Mouse (Mus musculus): ENCODE measurements at regions not wholly inside any gene's neighbourhood (a gene's known extent, or its start where the extent isn't known, plus 50 kb on each side); places are given as distances from the start of the nearest gene placed in this dataset. TPM values are rescaled to one million over a fixed set of nuclear protein-coding genes. Genes with fewer than 3 reads are reported as not detected.

DNA sequence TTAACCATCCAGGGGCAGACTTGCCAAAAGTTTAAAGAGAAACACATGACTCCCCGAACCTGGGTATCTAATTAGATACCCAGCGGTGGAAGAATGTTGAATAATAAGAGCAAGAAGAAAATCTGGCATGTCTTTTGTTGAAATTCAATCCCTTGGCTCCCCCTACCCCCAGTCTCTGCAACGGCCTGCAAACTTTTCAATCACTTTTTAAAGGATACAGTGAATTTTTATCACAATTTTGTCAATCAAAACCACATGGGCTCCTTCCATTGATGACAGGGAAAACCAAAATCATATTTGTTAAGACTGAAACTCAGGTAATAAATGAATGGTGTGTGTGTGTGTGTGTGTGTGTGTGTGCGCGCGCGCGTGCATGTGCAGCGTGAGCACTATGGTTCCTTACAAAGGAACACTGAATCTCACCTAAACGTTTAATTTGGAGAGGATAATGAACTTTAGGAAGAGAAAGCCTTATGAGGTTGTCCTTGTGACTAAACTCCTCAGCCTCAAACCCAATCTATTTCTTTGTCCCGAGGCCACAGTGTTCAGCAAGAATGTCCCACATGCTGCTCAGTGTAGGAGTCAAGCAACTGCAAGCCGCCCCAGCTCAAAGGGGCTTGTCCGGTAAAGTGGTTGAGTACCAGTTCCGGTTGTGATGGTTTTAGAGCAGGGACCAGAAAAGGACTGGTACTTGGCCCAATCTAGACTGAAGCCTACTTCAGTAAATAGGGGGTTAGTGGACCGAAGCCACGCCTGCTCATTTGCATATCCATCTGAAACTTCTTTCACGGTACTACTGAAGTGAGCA, 91.0 kb upstream of the Zfhx3 start:
- no peak for DNase-seq (ENCODE audit: low spot score)

DNA sequence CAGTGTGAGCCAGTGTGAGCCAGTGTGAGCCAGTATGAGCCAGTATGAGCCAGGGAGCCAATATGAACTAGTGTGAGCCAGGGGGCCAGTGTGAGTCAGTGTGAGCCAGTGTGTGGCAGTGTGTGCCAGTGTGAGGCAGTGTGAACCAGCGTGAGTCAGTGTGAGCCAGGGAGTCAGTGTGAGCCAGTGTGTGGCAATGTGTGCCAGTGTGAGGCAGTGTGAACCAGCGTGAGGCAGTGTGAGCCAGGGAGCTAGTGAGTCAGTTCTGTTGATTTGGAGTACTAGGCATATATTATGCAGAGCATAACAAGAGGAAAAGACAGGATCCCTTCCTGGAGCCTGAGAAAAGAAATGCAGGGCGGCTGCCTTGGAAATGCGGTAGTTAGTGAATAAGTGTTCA, 82.7 kb upstream of the Zfhx3 start:
- no peak for DNase-seq (ENCODE audit: low spot score)

GRCm38 (mm10) chr8:107860251-107860650, 82.2 kb upstream of the Zfhx3 start:
- no peak for DNase-seq (ENCODE audit: low spot score)

- DNase-seq (ENCODE audit: low spot score), result no peak
Observed at GRCm38 (mm10) chr8:107864802-107865651, 77.4 kb upstream of the Zfhx3 start.

GRCm38 (mm10) chr8:107865744-107866143, 76.7 kb upstream of the Zfhx3 start:
- DNase-seq (ENCODE audit: low spot score), result no peak

- no peak for DNase-seq (ENCODE audit: low spot score)
Observed at GRCm38 (mm10) chr8:107871718-107872117, 70.7 kb upstream of the Zfhx3 start.

DNA sequence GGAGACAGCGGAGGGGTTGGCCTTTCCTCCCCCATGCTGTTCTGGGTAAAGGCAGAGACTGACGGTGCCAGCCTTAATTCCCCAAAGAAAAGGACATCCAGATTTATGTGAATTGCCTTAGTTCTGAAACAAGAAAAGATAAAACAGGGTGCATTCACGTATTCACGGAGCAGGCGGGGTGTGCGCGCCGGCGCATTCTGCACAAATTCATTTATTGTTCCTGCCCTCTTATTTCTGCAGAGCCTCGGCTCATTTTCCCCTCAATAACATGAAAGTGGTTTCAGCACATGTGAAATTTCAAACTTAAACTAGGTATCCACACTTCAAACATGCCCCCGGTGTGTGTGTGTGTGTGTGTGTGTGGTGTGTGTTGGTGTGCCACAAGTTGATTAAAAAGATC, 70.3 kb upstream of the Zfhx3 start:
- no peak for DNase-seq (ENCODE audit: low spot score)

- no peak for DNase-seq (ENCODE audit: low spot score)
Observed at GRCm38 (mm10) chr8:107876455-107876854, 66.0 kb upstream of the Zfhx3 start.

- DNase-seq (ENCODE audit: low spot score), result peak; percentile 59
Observed at GRCm38 (mm10) chr8:107881851-107882250, 60.6 kb upstream of the Zfhx3 start.

DNA sequence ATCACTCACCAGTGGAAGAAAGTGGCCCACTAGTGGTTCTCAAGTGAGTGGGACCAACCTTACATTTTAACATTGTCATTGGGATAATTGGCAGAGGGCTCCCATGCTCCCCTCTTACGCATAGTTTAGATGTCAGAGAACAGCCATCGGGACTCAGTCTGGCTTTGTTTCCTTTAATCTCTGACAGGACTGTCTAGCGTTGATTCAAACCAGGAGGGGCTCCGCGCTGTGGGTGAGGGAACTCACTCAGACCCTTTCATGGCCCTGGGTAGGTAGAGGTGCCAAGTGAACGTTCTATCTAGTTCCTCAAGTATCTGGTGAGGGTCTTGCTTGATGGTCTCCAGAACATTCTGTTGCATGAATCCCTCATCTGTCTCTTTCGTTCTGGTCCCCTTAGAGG, 56.9 kb upstream of the Zfhx3 start:
- no peak for DNase-seq (ENCODE audit: low spot score)

- no peak for DNase-seq (ENCODE audit: low spot score)
Observed at GRCm38 (mm10) chr8:107885971-107886370, 56.5 kb upstream of the Zfhx3 start.

DNA sequence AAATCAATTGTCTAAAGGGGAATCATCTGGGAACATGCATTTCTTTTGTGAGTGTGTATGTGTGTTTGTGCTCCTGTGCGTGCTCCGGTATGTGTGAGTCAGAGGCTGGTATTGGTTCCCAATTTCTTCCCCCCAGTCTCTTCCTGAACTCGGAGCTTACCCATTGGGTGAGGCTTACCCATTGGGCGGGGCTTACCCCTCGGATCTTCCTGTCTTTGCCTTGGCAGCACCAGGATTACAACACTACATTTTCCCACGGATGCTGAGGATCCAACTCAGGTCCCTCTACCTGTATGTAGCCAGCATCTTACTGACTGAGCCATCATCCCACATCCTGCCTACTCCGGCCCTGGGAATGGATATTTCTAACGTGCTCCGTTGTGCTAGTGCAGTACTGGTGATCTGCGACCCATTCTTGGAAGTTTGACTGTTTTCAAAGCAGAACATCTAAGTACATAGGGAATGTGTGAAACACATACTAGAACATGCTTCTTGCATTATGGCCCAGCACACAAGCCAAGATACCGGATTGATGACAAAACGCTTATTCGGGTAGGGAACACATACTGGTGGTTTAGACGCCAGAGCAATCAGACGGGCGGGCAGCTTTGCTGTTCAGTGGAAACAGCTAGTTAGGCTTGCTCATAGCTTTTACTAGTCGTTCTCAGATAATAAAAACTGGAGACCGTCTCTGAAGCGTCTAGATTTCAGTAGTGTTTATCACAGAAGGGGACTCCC, 55.8 kb upstream of the Zfhx3 start:
- no peak for DNase-seq (ENCODE audit: low spot score)

DNA sequence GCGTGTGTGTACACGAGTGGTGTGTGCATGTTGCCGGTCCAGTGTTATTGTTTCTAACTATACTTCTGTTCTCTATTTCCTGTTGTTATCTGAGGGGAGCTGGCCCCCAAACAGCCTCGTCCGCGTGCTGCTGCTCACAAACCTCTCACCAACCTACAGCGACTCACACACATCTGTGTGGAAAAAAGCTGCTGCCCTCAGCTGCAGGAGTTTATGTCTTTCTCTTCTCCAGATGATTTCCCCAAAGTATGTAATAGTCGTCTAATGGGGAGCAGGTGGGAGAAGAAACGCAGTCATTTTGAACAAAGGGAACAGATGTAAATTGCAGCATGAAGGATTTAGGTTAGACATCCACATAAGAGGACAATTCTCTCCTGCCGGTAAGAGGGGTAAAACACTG, 55.1 kb upstream of the Zfhx3 start:
- DNase-seq (ENCODE audit: low spot score), result no peak

DNA sequence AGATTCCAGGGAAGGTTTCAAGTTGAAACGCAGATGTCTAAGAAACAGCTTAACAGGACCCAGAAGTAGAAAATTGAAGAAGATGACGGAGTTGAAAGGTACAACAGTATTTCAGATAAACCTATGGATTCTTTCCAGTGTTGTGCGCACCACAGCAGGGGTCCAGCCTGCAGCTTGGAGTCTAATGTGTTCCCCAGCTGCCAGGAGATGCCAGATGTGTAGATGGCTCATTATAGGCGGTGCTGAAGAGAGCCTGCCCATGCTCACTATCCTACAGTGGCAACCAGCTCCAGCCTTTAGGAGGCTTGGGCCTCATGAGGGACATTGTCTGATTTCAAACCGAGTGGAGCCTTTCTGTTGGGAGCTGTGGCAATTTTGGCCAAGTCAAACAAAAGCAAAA, 51.5 kb upstream of the Zfhx3 start:
- DNase-seq (ENCODE audit: low spot score), result no peak

Small RNA genes in the stretch of these regions (microRNA-seq; reads per million reads assigned to microRNA genes)
- gene Gm22825 (ENCODE audit: borderline number of aligned reads) (not detected), gene Gm23646 (ENCODE audit: borderline number of aligned reads) (not detected)
